Mouse (Mus musculus) ES-Bruce4 (cell line): ENCODE measurements at regions not wholly inside any gene's neighbourhood (a gene's known extent, or its start where the extent isn't known, plus 50 kb on each side); places are given as distances from the start of the nearest gene placed in this dataset.

ENCODE experiments used
- CTCF ChIP-seq: IDR thresholded peaks from one replicate; pipeline ENCODE4 v1.8.1; 2011; ENCODE audit warnings: low read depth, low read length
- EP300 ChIP-seq: IDR thresholded peaks from 2 replicates; pipeline ENCODE4 v1.6.1; 2011; ENCODE audit warnings: low read depth, low read length; ENCODE audit not compliant: insufficient read depth
- POLR2A ChIP-seq: IDR thresholded peaks from one replicate; pipeline ENCODE4 v1.8.1; 2011; ENCODE audit warnings: low read length; ENCODE audit not compliant: insufficient read depth

DNA sequence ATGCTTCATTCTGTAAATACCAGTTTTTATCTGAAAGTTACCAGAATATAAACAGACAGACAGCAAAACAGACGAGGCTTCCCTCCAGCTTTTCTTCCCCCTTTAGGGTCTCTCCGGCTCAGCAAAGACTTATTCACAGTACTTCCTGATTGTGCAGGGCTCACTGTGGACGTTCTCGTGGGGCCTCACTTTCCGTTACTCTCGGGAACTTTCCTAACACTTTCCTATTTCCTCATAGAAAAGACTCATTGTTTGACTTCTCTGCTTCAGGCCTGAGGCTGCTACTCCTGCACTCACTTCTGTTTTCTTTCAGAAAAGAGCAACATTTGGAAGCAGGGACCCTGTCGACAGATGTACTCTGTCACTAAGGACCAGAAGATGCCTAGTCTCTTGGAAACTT is 197.4 kb downstream of the Tgfb2 start:
- TF ChIP-seq CTCF = no peak
- no peak for TF ChIP-seq POLR2A
- TF ChIP-seq EP300 = no peak
